Mouse (Mus musculus): Measurements from ENCODE around the gene Tspyl1. TPM values are rescaled to one million over a fixed set of nuclear protein-coding genes. Genes with fewer than 3 reads are reported as not detected.

Gene Tspyl1
- polyA plus RNA-seq, 1 experiment from 2014 or later, result 49.2 TPM

GRCm38 (mm10) chr10:34297299-34297979, 15.4 kb downstream of the Tspyl1 start, which contains the start of gene Tspyl4:
TSS of gene Tspyl4 (plus strand) at chr10:34297442.
- Histone ChIP-seq H3K36me3 (ENCODE audit: control insufficient read depth, insufficient read depth, low read length) (no peaks in the 10 kb centered on the region), H3K9ac (ENCODE audit: low read depth, low read length) (peak within 1 kb of the TSS; percentile 66), H3K4me2 (ENCODE audit: low read depth, low read length) (peak within 1 kb of the TSS; percentile 84), H3K4me1 (ENCODE audit: control insufficient read depth, insufficient read depth, low read length) (peaks cover 16% of the 10 kb centered on the region), H3K9me3 (ENCODE audit: control insufficient read depth, low read length) (no peaks in the 10 kb centered on the region), H3K27me3 (replicated peaks; ENCODE audit: control insufficient read depth, insufficient read depth, low read length) (no peaks in the 10 kb centered on the region), H3K27ac (ENCODE audit: low read length) (peak within 1 kb of the TSS; percentile 64), H3K4me3 (ENCODE audit: low read length) (peak within 1 kb of the TSS; percentile 77)
- under 1% methylated on average over 38 of the region's 38 CpGs for WGBS
- peak; percentile 99 for ATAC-seq

GRCm38 (mm10) chr10:34297980-34298753, 16.2 kb downstream of the Tspyl1 start:
- 0 out of 2 replicates have a peak, but pooled peaks have one; percentile 6 for ATAC-seq
- whole genome bisulfite sequencing, result 48% methylated on average over 25 of the region's 25 CpGs
- no peaks in the 10 kb centered on the region for H3K9me3 ChIP-seq (ENCODE audit: control insufficient read depth, low read length)
- peak overlapping the region; percentile 84 for H3K4me2 ChIP-seq (ENCODE audit: low read depth, low read length)
- H3K9ac ChIP-seq (ENCODE audit: low read depth, low read length), result peak overlapping the region; percentile 66
- H3K36me3 ChIP-seq (ENCODE audit: control insufficient read depth, insufficient read depth, low read length), result no peaks in the 10 kb centered on the region
- no peak overlapping the region for H3K27ac ChIP-seq (ENCODE audit: low read length)
- H3K4me3 ChIP-seq (ENCODE audit: low read length), result peak overlapping the region; percentile 77
- H3K4me1 ChIP-seq (ENCODE audit: control insufficient read depth, insufficient read depth, low read length), result peaks cover 16% of the 10 kb centered on the region
- H3K27me3 ChIP-seq (replicated peaks; ENCODE audit: control insufficient read depth, insufficient read depth, low read length), result no peaks in the 10 kb centered on the region

- Histone ChIP-seq H3K4me1 (ENCODE audit: control insufficient read depth, insufficient read depth, low read length) (peaks cover 16% of the 10 kb centered on the region), H3K9ac (ENCODE audit: low read depth, low read length) (no peak overlapping the region), H3K9me3 (ENCODE audit: control insufficient read depth, low read length) (no peaks in the 10 kb centered on the region), H3K27me3 (replicated peaks; ENCODE audit: control insufficient read depth, insufficient read depth, low read length) (no peaks in the 10 kb centered on the region), H3K4me2 (ENCODE audit: low read depth, low read length) (no peak overlapping the region), H3K4me3 (ENCODE audit: low read length) (no peak overlapping the region), H3K36me3 (ENCODE audit: control insufficient read depth, insufficient read depth, low read length) (no peaks in the 10 kb centered on the region), H3K27ac (ENCODE audit: low read length) (no peak overlapping the region)
- WGBS, result 30% methylated on average over 5 of the region's 5 CpGs
- no peak for ATAC-seq
Measured at GRCm38 (mm10) chr10:34300368-34300767, 18.4 kb downstream of the Tspyl1 start.

- H3K9me3 ChIP-seq (ENCODE audit: control insufficient read depth, low read length), result no peaks in the 10 kb centered on the region
Measured at GRCm38 (mm10) chr10:34307070-34307469, 25.1 kb downstream of the Tspyl1 start.

GRCm38 (mm10) chr10:34309915-34310685, 28.1 kb downstream of the Tspyl1 start:
- no peaks in the 10 kb centered on the region for H3K36me3 ChIP-seq (ENCODE audit: control insufficient read depth, insufficient read depth, low read length)
- H3K27ac ChIP-seq (ENCODE audit: low read length), result no peak overlapping the region
- no peak overlapping the region for H3K9ac ChIP-seq (ENCODE audit: low read depth, low read length)
- no peaks in the 10 kb centered on the region for H3K9me3 ChIP-seq (ENCODE audit: control insufficient read depth, low read length)
- no peak overlapping the region for H3K4me3 ChIP-seq (ENCODE audit: low read length)
- no peaks in the 10 kb centered on the region for H3K27me3 ChIP-seq (replicated peaks; ENCODE audit: control insufficient read depth, insufficient read depth, low read length)
- WGBS, result 86% methylated on average over 9 of the region's 9 CpGs
- no peaks in the 10 kb centered on the region for H3K4me1 ChIP-seq (ENCODE audit: control insufficient read depth, insufficient read depth, low read length)
- no peak for ATAC-seq
- H3K4me2 ChIP-seq (ENCODE audit: low read depth, low read length), result no peak overlapping the region

More at GRCm38 (mm10) chr10:34307070-34307469, 25.1 kb downstream of the Tspyl1 start:
- Histone ChIP-seq H3K4me1 (ENCODE audit: control insufficient read depth, insufficient read depth, low read length) (no peaks in the 10 kb centered on the region), H3K9ac (ENCODE audit: low read depth, low read length) (no peak overlapping the region), H3K27ac (ENCODE audit: low read length) (no peak overlapping the region), H3K36me3 (ENCODE audit: control insufficient read depth, insufficient read depth, low read length) (no peaks in the 10 kb centered on the region), H3K4me3 (ENCODE audit: low read length) (no peak overlapping the region), H3K27me3 (replicated peaks; ENCODE audit: control insufficient read depth, insufficient read depth, low read length) (no peaks in the 10 kb centered on the region), H3K4me2 (ENCODE audit: low read depth, low read length) (no peak overlapping the region)
- no peak for ATAC-seq

GRCm38 (mm10) chr10:34312536-34312935, 30.5 kb downstream of the Tspyl1 start:
- 78% methylated on average over 3 of the region's 3 CpGs for WGBS
- Histone ChIP-seq H3K4me3 (ENCODE audit: low read length) (no peak overlapping the region), H3K4me2 (ENCODE audit: low read depth, low read length) (no peak overlapping the region), H3K9ac (ENCODE audit: low read depth, low read length) (no peak overlapping the region), H3K27me3 (replicated peaks; ENCODE audit: control insufficient read depth, insufficient read depth, low read length) (no peaks in the 10 kb centered on the region), H3K4me1 (ENCODE audit: control insufficient read depth, insufficient read depth, low read length) (no peaks in the 10 kb centered on the region), H3K36me3 (ENCODE audit: control insufficient read depth, insufficient read depth, low read length) (no peaks in the 10 kb centered on the region), H3K9me3 (ENCODE audit: control insufficient read depth, low read length) (no peaks in the 10 kb centered on the region), H3K27ac (ENCODE audit: low read length) (no peak overlapping the region)
- no peak for ATAC-seq

- WGBS, result 1% methylated on average over 3 of the region's 3 CpGs
- H3K27me3 ChIP-seq (replicated peaks; ENCODE audit: control insufficient read depth, insufficient read depth, low read length), result no peaks in the 10 kb centered on the region
- H3K36me3 ChIP-seq (ENCODE audit: control insufficient read depth, insufficient read depth, low read length), result 0 out of 2 replicates have a peak, but pooled peaks cover 3% of the 10 kb centered on the region
- H3K4me3 ChIP-seq (ENCODE audit: low read length), result no peak overlapping the region
- H3K9ac ChIP-seq (ENCODE audit: low read depth, low read length), result no peak overlapping the region
- no peak overlapping the region for H3K27ac ChIP-seq (ENCODE audit: low read length)
- no peaks in the 10 kb centered on the region for H3K4me1 ChIP-seq (ENCODE audit: control insufficient read depth, insufficient read depth, low read length)
- H3K4me2 ChIP-seq (ENCODE audit: low read depth, low read length), result no peak overlapping the region
- H3K9me3 ChIP-seq (ENCODE audit: control insufficient read depth, low read length), result no peaks in the 10 kb centered on the region
- ATAC-seq, result peak; percentile 55
Measured at GRCm38 (mm10) chr10:34316571-34317216, 34.7 kb downstream of the Tspyl1 start.

GRCm38 (mm10) chr10:34317217-34317606, 35.2 kb downstream of the Tspyl1 start:
- Histone ChIP-seq H3K27me3 (replicated peaks; ENCODE audit: control insufficient read depth, insufficient read depth, low read length) (no peaks in the 10 kb centered on the region), H3K4me3 (ENCODE audit: low read length) (no peak overlapping the region), H3K9ac (ENCODE audit: low read depth, low read length) (no peak overlapping the region), H3K36me3 (ENCODE audit: control insufficient read depth, insufficient read depth, low read length) (0 out of 2 replicates have a peak, but pooled peaks cover 3% of the 10 kb centered on the region), H3K9me3 (ENCODE audit: control insufficient read depth, low read length) (no peaks in the 10 kb centered on the region), H3K4me1 (ENCODE audit: control insufficient read depth, insufficient read depth, low read length) (no peaks in the 10 kb centered on the region), H3K27ac (ENCODE audit: low read length) (no peak overlapping the region), H3K4me2 (ENCODE audit: low read depth, low read length) (no peak overlapping the region)
- peak; percentile 40; the same call in 1 of the 2 replicates for ATAC-seq
- 31% methylated on average over 2 of the region's 2 CpGs for WGBS

Measured in intestine, embryonic 16.5 days (tissue).